Mouse (Mus musculus) heart, adult 2 months (tissue): ENCODE measurements at regions not wholly inside any gene's neighbourhood (a gene's known extent, or its start where the extent isn't known, plus 50 kb on each side); places are given as distances from the start of the nearest gene placed in this dataset.

Experiments used
- CTCF ChIP-seq: fragments of 200-600 bp; IDR thresholded peaks from 2 replicates; pipeline ENCODE4 v1.8.1; 2022; ENCODE audit warnings: antibody characterized with exemption, mild to moderate bottlenecking, moderate library complexity
- EP300 ChIP-seq: fragments of 200-500 bp; IDR thresholded peaks from 2 replicates; pipeline ENCODE4 v1.6.1; 2011; ENCODE audit warnings: low read depth, low read length, control low read depth; ENCODE audit not compliant: insufficient read depth
- POLR2A ChIP-seq: fragments of 200-500 bp; IDR thresholded peaks from 2 replicates; pipeline ENCODE4 v1.6.1; 2011; ENCODE audit warnings: mild to moderate bottlenecking, low read depth, low read length, control low read depth; ENCODE audit not compliant: insufficient read depth

DNA sequence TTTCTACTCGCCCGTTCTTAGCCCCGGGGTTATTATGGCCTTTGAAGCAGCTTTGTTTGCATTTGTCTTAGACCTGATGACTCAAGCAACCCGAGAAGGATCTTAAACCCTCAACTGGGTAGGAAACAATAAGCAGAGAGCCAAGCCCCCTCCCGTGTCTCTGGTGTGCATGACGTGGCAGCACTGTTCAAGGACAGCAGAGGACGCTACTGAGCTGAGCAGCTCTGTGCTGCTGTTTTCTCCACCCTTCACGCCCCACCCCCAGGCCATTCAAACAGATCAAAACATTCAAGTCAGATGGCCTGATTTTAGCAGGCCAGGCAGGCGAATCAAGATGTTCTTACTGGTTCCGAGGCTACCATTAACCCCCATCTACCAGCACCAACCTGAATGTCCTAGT lies 331.1 kb downstream of the Sfmbt2 start:
- TF ChIP-seq EP300 (no peak), CTCF (no peak), POLR2A (no peak)
